Mouse (Mus musculus): Measurements from ENCODE around the gene Hoxd3. TPM values are rescaled to one million over a fixed set of nuclear protein-coding genes. Genes with fewer than 3 reads are reported as not detected.

Hoxd3 gene
- total RNA-seq, 1 experiment from 2014 or later: not detected

- no peak for ATAC-seq (ENCODE audit: extremely low read depth, insufficient number of reproducible peaks, low FRiP score, poor library complexity, severe bottlenecking)
Measured at GRCm38 (mm10) chr2:74677106-74677505, 34.6 kb upstream of the Hoxd3 start.

- ATAC-seq (ENCODE audit: extremely low read depth, insufficient number of reproducible peaks, low FRiP score, poor library complexity, severe bottlenecking): no peak
Measured at GRCm38 (mm10) chr2:74678891-74679595, 32.7 kb upstream of the Hoxd3 start, which contains the start of gene Hoxd11. Gene Hoxd11 (plus strand): TSS chr2:74679557.

GRCm38 (mm10) chr2:74679596-74679971 is 32.1 kb upstream of the Hoxd3 start:
- ATAC-seq (ENCODE audit: extremely low read depth, insufficient number of reproducible peaks, low FRiP score, poor library complexity, severe bottlenecking): no peak

- ATAC-seq (ENCODE audit: extremely low read depth, insufficient number of reproducible peaks, low FRiP score, poor library complexity, severe bottlenecking): no peak
Measured at GRCm38 (mm10) chr2:74679980-74680379, 31.7 kb upstream of the Hoxd3 start.

GRCm38 (mm10) chr2:74680561-74681398 is 30.9 kb upstream of the Hoxd3 start:
- ATAC-seq (ENCODE audit: extremely low read depth, insufficient number of reproducible peaks, low FRiP score, poor library complexity, severe bottlenecking): no peak

- no peak for ATAC-seq (ENCODE audit: extremely low read depth, insufficient number of reproducible peaks, low FRiP score, poor library complexity, severe bottlenecking)
Measured at GRCm38 (mm10) chr2:74681594-74682531, 29.9 kb upstream of the Hoxd3 start.

GRCm38 (mm10) chr2:74682796-74683195 is 28.9 kb upstream of the Hoxd3 start:
- no peak for ATAC-seq (ENCODE audit: extremely low read depth, insufficient number of reproducible peaks, low FRiP score, poor library complexity, severe bottlenecking)

GRCm38 (mm10) chr2:74683471-74683951 is 28.2 kb upstream of the Hoxd3 start:
- no peak for ATAC-seq (ENCODE audit: extremely low read depth, insufficient number of reproducible peaks, low FRiP score, poor library complexity, severe bottlenecking)

GRCm38 (mm10) chr2:74684106-74684505 is 27.6 kb upstream of the Hoxd3 start:
- no peak for ATAC-seq (ENCODE audit: extremely low read depth, insufficient number of reproducible peaks, low FRiP score, poor library complexity, severe bottlenecking)

GRCm38 (mm10) chr2:74685059-74685603 is 26.6 kb upstream of the Hoxd3 start:
- no peak for ATAC-seq (ENCODE audit: extremely low read depth, insufficient number of reproducible peaks, low FRiP score, poor library complexity, severe bottlenecking)

- no peak for ATAC-seq (ENCODE audit: extremely low read depth, insufficient number of reproducible peaks, low FRiP score, poor library complexity, severe bottlenecking)
Measured at GRCm38 (mm10) chr2:74686301-74686987, 25.3 kb upstream of the Hoxd3 start.

GRCm38 (mm10) chr2:74686988-74687697 is 24.6 kb upstream of the Hoxd3 start:
- ATAC-seq (ENCODE audit: extremely low read depth, insufficient number of reproducible peaks, low FRiP score, poor library complexity, severe bottlenecking): no peak

- ATAC-seq (ENCODE audit: extremely low read depth, insufficient number of reproducible peaks, low FRiP score, poor library complexity, severe bottlenecking): no peak
Measured at GRCm38 (mm10) chr2:74687698-74688555, 23.8 kb upstream of the Hoxd3 start.

GRCm38 (mm10) chr2:74688795-74689573 is 22.7 kb upstream of the Hoxd3 start:
- ATAC-seq (ENCODE audit: extremely low read depth, insufficient number of reproducible peaks, low FRiP score, poor library complexity, severe bottlenecking): no peak

GRCm38 (mm10) chr2:74689574-74690337 is 22.0 kb upstream of the Hoxd3 start:
- no peak for ATAC-seq (ENCODE audit: extremely low read depth, insufficient number of reproducible peaks, low FRiP score, poor library complexity, severe bottlenecking)
